Mouse (Mus musculus) naive thymus-derived CD4-positive, alpha-beta T cell, adult 2 months (primary cell): ENCODE measurements around the gene Prr27.

Experiments used
- DNase-seq: peaks from one replicate; pipeline ENCODE4 v3.0.0-alpha.2; 2011; ENCODE audit warnings: low read depth

The Prr27 gene

DNA sequence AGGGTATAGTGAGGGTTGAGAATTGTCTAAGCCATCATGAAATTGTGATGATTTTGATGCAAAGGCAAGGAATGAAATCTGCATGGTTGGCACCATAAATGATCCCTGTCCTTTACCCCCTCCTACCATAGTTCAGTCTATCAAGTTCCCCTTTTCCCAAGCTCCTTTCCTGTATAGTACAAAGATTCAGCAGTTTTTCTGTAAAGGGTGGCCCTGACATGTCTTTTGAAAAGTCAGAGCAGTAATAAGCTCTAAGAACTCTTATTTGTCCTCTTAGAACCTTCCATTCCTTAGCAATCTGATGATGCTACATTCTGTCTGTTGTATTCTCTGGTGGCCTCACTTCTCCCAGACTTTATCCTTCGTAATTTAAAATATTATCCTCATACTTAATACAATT lies at the start of gene Prr27:
Gene Prr27 (plus strand): TSS at position 301 of the 400 bp plus-strand sequence.
- no peak for DNase-seq

DNA sequence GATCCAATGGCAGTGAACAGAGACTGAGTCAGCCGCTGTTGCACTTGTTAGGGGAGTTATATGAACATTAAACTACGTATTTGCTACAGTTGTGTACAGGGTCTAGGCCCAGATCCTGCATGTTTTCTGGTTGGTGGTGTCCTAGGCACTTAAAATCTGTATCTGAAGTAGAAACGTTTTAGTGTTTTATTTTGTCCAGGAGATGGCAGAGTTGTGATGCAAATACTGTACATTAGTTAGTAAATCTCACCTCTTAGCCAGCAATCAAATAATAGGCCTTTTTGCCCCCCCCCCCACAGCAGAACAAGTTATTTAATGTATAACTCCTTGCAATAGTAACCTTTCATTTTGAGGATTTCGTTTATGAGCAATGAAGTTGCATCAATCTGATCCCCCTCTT lies 42.8 kb upstream of the Prr27 start:
- DNase-seq, result no peak

- DNase-seq, result no peak
Measured at GRCm38 (mm10) chr5:87807782-87808181, 17.7 kb upstream of the Prr27 start, which contains the start of gene Csn1s2b. Gene Csn1s2b, plus strand, starts transcription at chr5:87808082.

GRCm38 (mm10) chr5:87809253-87809652 lies 16.2 kb upstream of the Prr27 start:
- no peak for DNase-seq

DNA sequence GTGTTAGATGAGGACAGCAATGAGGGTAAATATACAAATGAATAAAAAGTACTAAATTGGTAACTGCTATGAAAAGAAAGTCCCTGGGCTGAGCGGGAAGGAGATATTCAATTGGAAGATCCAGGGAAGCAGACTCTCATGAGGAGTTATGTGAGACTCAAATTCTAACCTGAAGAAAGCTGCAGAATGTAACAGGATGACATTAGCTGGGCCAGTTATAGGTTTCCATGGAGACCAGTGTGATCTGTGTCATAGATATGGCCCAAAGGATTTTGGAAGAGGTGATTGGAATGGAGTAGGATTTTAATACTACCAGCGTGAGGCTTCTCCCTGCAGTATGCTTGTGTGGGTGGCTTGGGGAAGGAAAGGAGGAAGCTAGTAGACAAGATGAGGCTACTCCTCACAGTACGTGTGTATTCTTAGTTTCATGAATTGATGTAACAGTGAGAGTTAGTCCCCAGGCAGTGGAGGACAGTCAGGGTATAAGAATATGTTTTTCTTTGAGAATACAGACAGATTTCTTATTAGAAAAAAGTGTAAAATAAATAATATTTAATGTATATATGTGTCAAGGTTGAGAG lies 29.7 kb downstream of the Prr27 start:
- no peak for DNase-seq

DNA sequence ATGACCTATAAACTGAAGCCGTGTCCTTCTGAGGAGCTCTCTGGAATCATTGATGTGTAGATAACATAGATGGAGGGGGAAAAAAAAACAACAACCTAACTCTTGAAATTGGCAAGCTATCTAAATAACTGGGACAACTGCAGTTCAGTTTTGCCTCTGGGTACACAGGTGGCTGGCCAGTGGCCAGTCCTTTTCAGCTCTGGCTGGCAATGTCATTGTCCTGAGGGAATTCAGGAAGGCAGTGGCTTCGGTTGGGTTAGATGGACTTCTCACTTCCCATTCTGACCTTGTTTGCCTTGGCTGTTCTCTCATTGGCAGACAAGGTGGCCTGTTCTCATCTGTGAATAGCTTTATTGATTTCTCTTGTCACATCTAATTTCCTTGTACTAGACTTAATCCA lies 44.6 kb downstream of the Prr27 start:
- no peak for DNase-seq

DNA sequence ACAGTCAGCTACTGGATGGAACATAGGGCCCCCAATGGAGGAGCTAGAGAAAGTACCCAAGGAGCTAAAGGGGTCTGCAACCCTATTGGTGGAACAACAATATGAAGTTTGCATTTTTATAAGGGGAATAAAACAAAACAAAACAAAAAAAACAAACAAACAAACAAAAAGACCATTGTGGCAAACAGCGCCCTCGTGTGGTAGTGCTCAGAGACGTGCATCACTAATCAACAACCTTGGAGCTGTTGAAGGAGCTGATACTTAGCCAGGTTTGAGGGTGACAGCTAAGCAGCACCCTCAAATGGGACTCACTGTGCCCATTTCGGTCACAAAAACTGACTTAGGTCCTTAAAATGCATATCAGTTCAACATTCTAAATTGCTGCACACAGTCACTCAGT lies 45.9 kb downstream of the Prr27 start:
- DNase-seq, result no peak

DNA sequence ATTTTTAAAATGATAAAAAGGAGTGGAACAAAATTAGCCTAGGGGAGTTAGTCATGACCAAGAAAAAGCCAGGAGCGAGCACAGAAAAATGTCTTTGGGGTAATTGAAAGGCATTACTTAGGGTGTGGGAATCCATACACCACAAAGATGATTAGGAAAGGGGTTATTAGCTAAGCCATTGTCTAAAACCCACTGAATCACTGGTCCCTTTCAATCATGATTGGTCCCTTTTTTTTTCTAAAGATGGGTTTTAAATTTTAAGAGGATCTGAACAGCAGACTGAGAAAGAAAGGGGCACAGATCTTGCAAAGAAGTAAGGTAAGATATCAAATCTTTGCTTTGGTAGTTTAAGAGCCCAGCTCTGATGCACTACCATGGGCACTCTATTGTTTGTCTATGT lies 59.2 kb downstream of the Prr27 start, which contains the start of gene Odam:
Gene Odam (plus strand): TSS at position 301 of the 400 bp plus-strand sequence.
- DNase-seq, result no peak
